Mouse (Mus musculus): ENCODE data around the gene Ccdc122.
"Not testable (repeated sequence)": the region's sequence is repeated elsewhere in the genome, so short reads cannot be mapped to it uniquely, and the experiment has no call there.

GRCm38 (mm10) chr14:77016783-77017182 lies 19.8 kb upstream of the Ccdc122 start:
- not testable (repeated sequence) for TF ChIP-seq POLR2A (IDR thresholded peaks at IDR 0.05; ENCODE audit: low read depth, low read length); CTCF (IDR thresholded peaks at IDR 0.05; ENCODE audit: borderline replicate concordance, insufficient read depth, low read length)
